Mouse (Mus musculus): ENCODE data around the gene 4930516K23Rik. TPM values are rescaled to one million over a fixed set of nuclear protein-coding genes. Genes with fewer than 3 reads are reported as not detected.

4930516K23Rik gene
- polyA plus RNA-seq, 1 experiment: not detected

GRCm38 (mm10) chr7:104017203-104017602 is 44.0 kb downstream of the 4930516K23Rik start, which contains the start of gene Olfr639:
Olfr639 (minus strand) TSS chr7:104017303.
- H3K4me3 ChIP-seq (ENCODE audit: control insufficient read depth, insufficient read depth, low read length): no peak within 1 kb of the TSS
- no peak within 1 kb of the TSS for H3K27ac ChIP-seq (ENCODE audit: control insufficient read depth, insufficient read depth, low read length)
- TF ChIP-seq POLR2A (IDR thresholded peaks at IDR 0.05; ENCODE audit: control insufficient read depth, extremely low read depth, insufficient read depth, low read length, poor library complexity) (no peak), CTCF (IDR thresholded peaks at IDR 0.05; ENCODE audit: borderline replicate concordance, control insufficient read depth, extremely low read depth, insufficient read depth, low read length, poor library complexity) (no peak)
- no peaks in the 10 kb centered on the region for H3K36me3 ChIP-seq (ENCODE audit: control insufficient read depth, insufficient read depth, low read length)
- H3K4me1 ChIP-seq (replicated peaks; ENCODE audit: control insufficient read depth, insufficient read depth, low read length): no peaks in the 10 kb centered on the region
- no peaks in the 10 kb centered on the region for H3K27me3 ChIP-seq (ENCODE audit: control insufficient read depth, insufficient read depth, low read length)
- no peak for DNase-seq

Other genes starting within 250 kb of the 4930516K23Rik start
- gene Hbb-bt, start 247.4 kb downstream of the 4930516K23Rik start, polyA plus RNA-seq (2012; rRNA removed): 168 and 261 TPM in 2 replicates
- 1,784 and 2,649 TPM in 2 replicates for gene Hbb-bs, start 233.3 kb downstream of the 4930516K23Rik start, polyA plus RNA-seq (2012; rRNA removed)
- not detected in 2 replicates for gene Hbb-bh2, start 220.9 kb downstream of the 4930516K23Rik start, polyA plus RNA-seq (2012; rRNA removed)
- gene Hbb-bh1, start 218.3 kb downstream of the 4930516K23Rik start, polyA plus RNA-seq (2012; rRNA removed): 0.66 and 0.77 TPM in 2 replicates
- 1.1 and 1.4 TPM in 2 replicates for gene Hbb-y, start 208.2 kb downstream of the 4930516K23Rik start, polyA plus RNA-seq (2012; rRNA removed)
- not detected in 2 replicates for gene Olfr66, start 175.2 kb downstream of the 4930516K23Rik start, polyA plus RNA-seq (2012; rRNA removed)
- not detected in 2 replicates for gene Olfr64, start 167.0 kb downstream of the 4930516K23Rik start, polyA plus RNA-seq (2012; rRNA removed)
- gene Olfr65, start 158.0 kb downstream of the 4930516K23Rik start, polyA plus RNA-seq (2012; rRNA removed): not detected in 2 replicates
- not detected in 2 replicates for gene Olfr631, start 132.6 kb downstream of the 4930516K23Rik start, polyA plus RNA-seq (2012; rRNA removed)
- gene Olfr632, start 127.1 kb downstream of the 4930516K23Rik start, polyA plus RNA-seq (2012; rRNA removed): 0.07 TPM in 1 of 2 replicates, not detected in the other
- gene Olfr633, start 117.0 kb downstream of the 4930516K23Rik start, polyA plus RNA-seq (2012; rRNA removed): not detected in 2 replicates
- not detected in 2 replicates for gene Olfr635, start 90.3 kb downstream of the 4930516K23Rik start, polyA plus RNA-seq (2012; rRNA removed)
- not detected in 2 replicates for gene Olfr638, start 62.7 kb downstream of the 4930516K23Rik start, polyA plus RNA-seq (2012; rRNA removed)
- gene Olfr639, start 44.1 kb downstream of the 4930516K23Rik start, polyA plus RNA-seq (2012; rRNA removed): not detected in 2 replicates
- not detected in 2 replicates for gene Olfr640, start 35.9 kb downstream of the 4930516K23Rik start, polyA plus RNA-seq (2012; rRNA removed)
- not detected in 2 replicates for gene Olfr641, start 26.0 kb downstream of the 4930516K23Rik start, polyA plus RNA-seq (2012; rRNA removed)
- gene Olfr642, start 8.8 kb downstream of the 4930516K23Rik start, polyA plus RNA-seq (2012; rRNA removed): not detected in 2 replicates
- not detected in 2 replicates for gene Olfr644, start 10.4 kb upstream of the 4930516K23Rik start, polyA plus RNA-seq (2012; rRNA removed)
- not detected in 2 replicates for gene Olfr645, start 24.0 kb upstream of the 4930516K23Rik start, polyA plus RNA-seq (2012; rRNA removed)
- gene Olfr646, start 43.4 kb upstream of the 4930516K23Rik start, polyA plus RNA-seq (2012; rRNA removed): 0.04 TPM in 1 of 2 replicates, not detected in the other
- not detected in 2 replicates for gene Ubqln5, start 68.4 kb upstream of the 4930516K23Rik start, polyA plus RNA-seq (2012; rRNA removed)
- gene Olfr643, start 76.0 kb upstream of the 4930516K23Rik start, polyA plus RNA-seq (2012; rRNA removed): not detected in 2 replicates
- 0.11 TPM in 1 of 2 replicates, not detected in the other for gene Ubqln3, start 81.8 kb upstream of the 4930516K23Rik start, polyA plus RNA-seq (2012; rRNA removed)
- 0.09 TPM in 1 of 2 replicates, not detected in the other for gene Ubqlnl, start 89.1 kb upstream of the 4930516K23Rik start, polyA plus RNA-seq (2012; rRNA removed)
- gene Olfm5, start 103.4 kb upstream of the 4930516K23Rik start, polyA plus RNA-seq (2012; rRNA removed): 0.09 TPM in 2 replicates
- not detected in 2 replicates for gene Olfr648, start 121.9 kb upstream of the 4930516K23Rik start, polyA plus RNA-seq (2012; rRNA removed)
- not detected in 2 replicates for gene Olfr649, start 134.5 kb upstream of the 4930516K23Rik start, polyA plus RNA-seq (2012; rRNA removed)
- gene Trim6, start 157.3 kb upstream of the 4930516K23Rik start, polyA plus RNA-seq (2012; rRNA removed): 0.52 and 0.98 TPM in 2 replicates
- 11.3 and 17.7 TPM in 2 replicates for gene Trim34a, start 183.0 kb upstream of the 4930516K23Rik start, polyA plus RNA-seq (2012; rRNA removed)
- gene Trim5, start 226.6 kb upstream of the 4930516K23Rik start, polyA plus RNA-seq (2012; rRNA removed): 1.6 and 2.8 TPM in 2 replicates

Measured in thymus, adult 2 months (tissue).